Mouse (Mus musculus): Measurements from ENCODE around the gene Sypl2. TPM values are rescaled to one million over a fixed set of nuclear protein-coding genes. Genes with fewer than 3 reads are reported as not detected.

The Sypl2 gene
- total and polyA plus RNA-seq, 2 experiments from 2014 or later: 0.56 to 2.0 TPM

GRCm38 (mm10) chr3:108199231-108199630 is 27.2 kb downstream of the Sypl2 start:
- Histone ChIP-seq H3K9ac (replicated peaks; ENCODE audit: low read depth, low read length) (no peak overlapping the region), H3K27ac (ENCODE audit: low read depth) (no peak overlapping the region), H3K36me3 (replicated peaks; ENCODE audit: control insufficient read depth, insufficient read depth, low read length) (peaks cover 16% of the 10 kb centered on the region; the same call in 1 of the 2 replicates), H3K4me1 (ENCODE audit: control insufficient read depth, insufficient read depth) (peaks cover 21% of the 10 kb centered on the region), H3K9me3 (replicated peaks; ENCODE audit: control insufficient read depth, low read length) (no peaks in the 10 kb centered on the region), H3K4me3 (ENCODE audit: low read depth, low read length) (no peak overlapping the region), H3K27me3 (ENCODE audit: control insufficient read depth, insufficient read depth, low read length) (no peaks in the 10 kb centered on the region), H3K4me2 (ENCODE audit: low read depth, low read length) (0 out of 2 replicates have a peak overlapping the region, but pooled peaks have one; percentile 77)
- WGBS: 96% methylated on average over 6 of the region's 6 CpGs
- ATAC-seq (ENCODE audit: insufficient read depth, low read depth) (no peak), DNase-seq (ENCODE audit: low spot score) (no peak)
- TF ChIP-seq CTCF (IDR thresholded peaks at IDR 0.05; ENCODE audit: low read depth) (no peak), EP300 (IDR thresholded peaks at IDR 0.05; ENCODE audit: low read depth) (no peak)

DNA sequence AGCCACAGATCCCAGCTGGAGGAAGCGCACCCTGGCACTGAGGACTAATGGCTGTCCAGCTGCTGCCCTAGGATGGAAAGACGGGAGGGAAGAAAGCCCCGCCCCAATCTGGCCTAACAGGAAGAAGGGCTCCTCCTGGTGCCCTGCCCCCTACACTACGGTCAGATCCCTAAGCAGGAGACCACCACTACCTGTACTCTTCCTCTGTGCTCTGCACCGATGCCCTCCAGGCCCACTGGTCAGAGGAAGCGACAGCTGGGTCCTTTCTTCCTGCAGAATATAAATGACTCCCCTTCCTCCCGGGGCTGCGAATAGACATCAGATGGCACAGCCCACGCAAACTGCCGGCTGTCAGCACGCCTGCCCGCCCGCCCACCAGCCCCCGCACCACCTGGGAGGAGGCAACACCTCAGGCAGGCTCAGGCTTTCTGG is 29.4 kb downstream of the Sypl2 start:
- Histone ChIP-seq H3K4me3 (ENCODE audit: low read depth, low read length) (no peak overlapping the region), H3K4me2 (ENCODE audit: low read depth, low read length) (no peak overlapping the region), H3K36me3 (replicated peaks; ENCODE audit: control insufficient read depth, insufficient read depth, low read length) (peaks cover 5% of the 10 kb centered on the region; the same call in 1 of the 2 replicates), H3K9me3 (replicated peaks; ENCODE audit: control insufficient read depth, low read length) (no peaks in the 10 kb centered on the region), H3K27me3 (ENCODE audit: control insufficient read depth, insufficient read depth, low read length) (no peaks in the 10 kb centered on the region), H3K4me1 (ENCODE audit: control insufficient read depth, insufficient read depth) (peaks cover 21% of the 10 kb centered on the region), H3K9ac (replicated peaks; ENCODE audit: low read depth, low read length) (peak overlapping the region; percentile 41; the same call in 1 of the 2 replicates), H3K27ac (ENCODE audit: low read depth) (no peak overlapping the region)
- DNase-seq (ENCODE audit: low spot score) (peak; percentile 40), ATAC-seq (ENCODE audit: insufficient read depth, low read depth) (no peak)
- 26% methylated on average over 14 of the region's 14 CpGs for WGBS
- TF ChIP-seq EP300 (IDR thresholded peaks at IDR 0.05; ENCODE audit: low read depth) (no peak), CTCF (IDR thresholded peaks at IDR 0.05; ENCODE audit: low read depth) (peak; percentile 8; the same call in 1 of the 2 replicates)

GRCm38 (mm10) chr3:108195941-108196590 is 30.4 kb downstream of the Sypl2 start:
- H3K4me2 ChIP-seq (ENCODE audit: low read depth, low read length): no peak overlapping the region
- H3K4me3 ChIP-seq (ENCODE audit: low read depth, low read length): no peak overlapping the region
- TF ChIP-seq EP300 (IDR thresholded peaks at IDR 0.05; ENCODE audit: low read depth): no peak
- no peak for TF ChIP-seq CTCF (IDR thresholded peaks at IDR 0.05; ENCODE audit: low read depth)
- H3K27ac ChIP-seq (ENCODE audit: low read depth): peak overlapping the region; percentile 46; the same call in 1 of the 2 replicates
- H3K27me3 ChIP-seq (ENCODE audit: control insufficient read depth, insufficient read depth, low read length): no peaks in the 10 kb centered on the region
- ATAC-seq (ENCODE audit: insufficient read depth, low read depth): no peak
- peaks cover 5% of the 10 kb centered on the region; the same call in 1 of the 2 replicates for H3K36me3 ChIP-seq (replicated peaks; ENCODE audit: control insufficient read depth, insufficient read depth, low read length)
- peaks cover 21% of the 10 kb centered on the region for H3K4me1 ChIP-seq (ENCODE audit: control insufficient read depth, insufficient read depth)
- 51% methylated on average over 7 of the region's 7 CpGs for WGBS
- H3K9me3 ChIP-seq (replicated peaks; ENCODE audit: control insufficient read depth, low read length): no peaks in the 10 kb centered on the region
- H3K9ac ChIP-seq (replicated peaks; ENCODE audit: low read depth, low read length): 0 out of 2 replicates have a peak overlapping the region, but pooled peaks have one; percentile 15
- peak; percentile 30 for DNase-seq (ENCODE audit: low spot score)

GRCm38 (mm10) chr3:108195287-108195686 is 31.2 kb downstream of the Sypl2 start:
- Histone ChIP-seq H3K9ac (replicated peaks; ENCODE audit: low read depth, low read length) (no peak overlapping the region), H3K27me3 (ENCODE audit: control insufficient read depth, insufficient read depth, low read length) (no peaks in the 10 kb centered on the region), H3K4me1 (ENCODE audit: control insufficient read depth, insufficient read depth) (peaks cover 21% of the 10 kb centered on the region), H3K27ac (ENCODE audit: low read depth) (no peak overlapping the region), H3K9me3 (replicated peaks; ENCODE audit: control insufficient read depth, low read length) (no peaks in the 10 kb centered on the region), H3K4me2 (ENCODE audit: low read depth, low read length) (no peak overlapping the region), H3K4me3 (ENCODE audit: low read depth, low read length) (no peak overlapping the region), H3K36me3 (replicated peaks; ENCODE audit: control insufficient read depth, insufficient read depth, low read length) (peaks cover 5% of the 10 kb centered on the region; the same call in 1 of the 2 replicates)
- WGBS: 86% methylated on average over 4 of the region's 4 CpGs
- ATAC-seq (ENCODE audit: insufficient read depth, low read depth): no peak
- TF ChIP-seq EP300 (IDR thresholded peaks at IDR 0.05; ENCODE audit: low read depth) (no peak), CTCF (IDR thresholded peaks at IDR 0.05; ENCODE audit: low read depth) (no peak)
- no peak for DNase-seq (ENCODE audit: low spot score)

DNA sequence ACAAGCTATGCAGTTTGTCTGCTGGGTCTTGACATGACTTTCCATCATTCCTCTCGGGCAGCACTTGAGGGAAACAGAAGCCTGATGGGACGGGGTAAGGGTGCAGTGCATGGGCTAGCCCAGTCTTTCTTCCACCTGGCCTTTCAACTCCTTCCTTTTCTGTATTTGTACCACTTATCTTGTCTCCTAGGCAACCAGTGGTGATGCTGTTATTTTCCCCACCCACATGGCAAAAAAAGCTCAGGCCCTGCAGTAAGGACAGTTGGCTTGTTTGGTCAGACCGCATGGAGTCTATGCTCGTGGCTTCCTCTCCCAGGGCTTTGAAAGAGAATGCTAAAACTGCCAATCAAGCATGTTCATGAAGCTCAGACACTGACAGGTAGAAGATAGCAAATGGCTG is 32.8 kb downstream of the Sypl2 start:
- Histone ChIP-seq H3K36me3 (replicated peaks; ENCODE audit: control insufficient read depth, insufficient read depth, low read length) (peaks cover 5% of the 10 kb centered on the region; the same call in 1 of the 2 replicates), H3K27me3 (ENCODE audit: control insufficient read depth, insufficient read depth, low read length) (no peaks in the 10 kb centered on the region), H3K9ac (replicated peaks; ENCODE audit: low read depth, low read length) (no peak overlapping the region), H3K4me3 (ENCODE audit: low read depth, low read length) (no peak overlapping the region), H3K9me3 (replicated peaks; ENCODE audit: control insufficient read depth, low read length) (no peaks in the 10 kb centered on the region), H3K4me1 (ENCODE audit: control insufficient read depth, insufficient read depth) (peaks cover 21% of the 10 kb centered on the region), H3K27ac (ENCODE audit: low read depth) (no peak overlapping the region), H3K4me2 (ENCODE audit: low read depth, low read length) (no peak overlapping the region)
- 52% methylated on average over 4 of the region's 4 CpGs for WGBS
- DNase-seq (ENCODE audit: low spot score): no peak
- ATAC-seq (ENCODE audit: insufficient read depth, low read depth): no peak
- TF ChIP-seq CTCF (IDR thresholded peaks at IDR 0.05; ENCODE audit: low read depth): no peak
- no peak for TF ChIP-seq EP300 (IDR thresholded peaks at IDR 0.05; ENCODE audit: low read depth)
